Mouse (Mus musculus) forebrain, embryonic 13.5 days (tissue): ENCODE results near the gene Wdr5. TPM values are rescaled to one million over a fixed set of nuclear protein-coding genes. Genes with fewer than 3 reads are reported as not detected.

ENCODE experiments used
- ATAC-seq: fragments of 200-750 bp; cut with Nextera tagmentation; 2 replicates; pipeline ENCODE4 v1.8.0; 2017
- H3K27ac ChIP-seq: fragments of 300-500 bp; sonication (generic); 2 replicates; pipeline ENCODE4 v1.5.1; 2015; ENCODE audit warnings: inconsistent platforms, mild to moderate bottlenecking, moderate library complexity
- H3K27me3 ChIP-seq: fragments of 300-500 bp; sonication (generic); 2 replicates; pipeline ENCODE4 v1.6.1; 2015; ENCODE audit warnings: mild to moderate bottlenecking, inconsistent platforms
- H3K36me3 ChIP-seq: fragments of 300-500 bp; sonication (generic); 2 replicates; pipeline ENCODE4 v1.6.1; 2015; ENCODE audit warnings: mild to moderate bottlenecking, inconsistent platforms; ENCODE audit not compliant: poor library complexity, severe bottlenecking
- H3K4me1 ChIP-seq: fragments of 300-500 bp; sonication (generic); 2 replicates; pipeline ENCODE4 v1.6.1; 2015; ENCODE audit warnings: inconsistent platforms
- H3K4me2 ChIP-seq: fragments of 300-500 bp; sonication (generic); 2 replicates; pipeline ENCODE4 v1.6.1; 2015; ENCODE audit warnings: inconsistent platforms, mild to moderate bottlenecking, moderate library complexity
- H3K4me3 ChIP-seq: fragments of 300-500 bp; sonication (generic); 2 replicates; pipeline ENCODE4 v1.5.1; 2015; ENCODE audit warnings: mild to moderate bottlenecking, inconsistent platforms
- H3K9ac ChIP-seq: fragments of 300-500 bp; sonication (generic); 2 replicates; pipeline ENCODE4 v1.6.1; 2015; ENCODE audit warnings: mild to moderate bottlenecking, inconsistent platforms
- H3K9me3 ChIP-seq: fragments of 300-500 bp; sonication (generic); replicated peaks from 2 replicates; pipeline ENCODE4 v1.6.1; 2016; ENCODE audit warnings: inconsistent platforms
- WGBS: fragments of 180-500 bp; shearing (Covaris S2); methylation state at CpG from one replicate; pipeline ENCODE4 v1.1.7; 2015; 5-methylcytosine and 5-hydroxymethylcytosine counted together
- polyA plus RNA-seq: library from polyadenylated mRNA; unstranded; fragments of >200 nt; fragmentation: Nextera tagmentation; extraction: Ambion mirVana; gene quantifications from 2 replicates; pipeline ENCODE4 v1.2.1, GENCODE M21; 2015

Wdr5 gene
- polyA plus RNA-seq, 1 experiment from 2014 or later = 54.0 TPM

DNA sequence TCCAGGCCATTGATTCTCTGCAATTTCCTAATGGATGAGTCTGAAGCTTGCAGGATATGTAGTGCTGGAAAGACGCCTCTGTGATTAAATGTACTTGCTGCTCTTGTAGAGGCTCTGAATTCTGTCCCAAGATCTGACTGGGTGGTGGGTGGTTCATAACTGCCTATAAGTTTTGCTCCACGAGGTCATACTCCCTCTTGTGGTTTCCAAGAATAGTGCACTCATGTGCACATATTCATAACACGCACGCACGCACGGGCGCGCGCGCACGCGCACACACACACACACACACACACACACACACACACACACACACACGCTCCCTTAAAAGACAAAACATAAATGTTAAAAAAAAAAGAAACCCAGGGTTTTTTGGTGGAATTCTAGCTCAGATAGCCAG, 69.6 kb downstream of the Wdr5 start:
- WGBS = 93% methylated on average over 13 of the region's 13 CpGs

More for the DNA sequence above, 69.6 kb downstream of the Wdr5 start:
- Histone ChIP-seq H3K27ac (no peak overlapping the region), H3K27me3 (peaks cover 52% of the 10 kb centered on the region), H3K9me3 (no peaks in the 10 kb centered on the region), H3K9ac (no peak overlapping the region), H3K36me3 (no peaks in the 10 kb centered on the region), H3K4me3 (no peak overlapping the region), H3K4me2 (no peak overlapping the region), H3K4me1 (no peaks in the 10 kb centered on the region)
- ATAC-seq = no peak

Other genes with a start within 250 kb of the Wdr5 start
- 8.7 and 8.8 TPM in 2 replicates for gene Vav2, start 88.1 kb upstream of the Wdr5 start, polyA plus RNA-seq
- gene Brd3os, start 72.8 kb upstream of the Wdr5 start, polyA plus RNA-seq = 19.3 and 25.1 TPM in 2 replicates
- 140 and 149 TPM in 2 replicates for gene Brd3, start 7.5 kb upstream of the Wdr5 start, polyA plus RNA-seq
- 4.3 and 4.9 TPM in 2 replicates for gene Rxra, start 161.3 kb downstream of the Wdr5 start, polyA plus RNA-seq